Mouse (Mus musculus) embryo, embryonic 10.5 days (tissue): Measurements from ENCODE around the gene Adora2b.
"Not testable (repeated sequence)": the region's sequence is repeated elsewhere in the genome, so short reads cannot be mapped to it uniquely, and the experiment has no call there.

Experiments used
- DNase-seq: peaks from one replicate; pipeline ENCODE4 v3.0.0-alpha.2; 2015; ENCODE audit warnings: low spot score

Gene Adora2b

DNA sequence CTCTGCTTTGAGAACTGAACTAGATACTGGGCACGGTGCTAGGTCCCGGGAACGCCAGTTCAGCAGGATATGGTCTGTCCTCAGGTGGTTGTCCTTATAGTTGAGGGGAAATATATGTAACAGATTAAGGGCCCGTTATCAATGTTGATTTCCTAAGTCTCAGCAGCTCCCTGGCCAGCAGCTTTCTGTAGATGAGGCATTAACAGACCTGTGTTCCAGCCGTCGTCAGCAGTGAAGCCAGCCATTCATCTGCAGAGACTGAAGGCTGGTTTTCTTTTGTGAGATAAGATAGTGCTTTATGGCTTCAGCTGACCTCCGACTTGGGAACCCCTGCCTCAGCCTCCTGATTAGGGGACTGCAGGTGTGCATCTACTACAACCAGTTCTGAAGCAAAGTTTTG lies 15.2 kb downstream of the Adora2b start:
- no peak for DNase-seq

DNA sequence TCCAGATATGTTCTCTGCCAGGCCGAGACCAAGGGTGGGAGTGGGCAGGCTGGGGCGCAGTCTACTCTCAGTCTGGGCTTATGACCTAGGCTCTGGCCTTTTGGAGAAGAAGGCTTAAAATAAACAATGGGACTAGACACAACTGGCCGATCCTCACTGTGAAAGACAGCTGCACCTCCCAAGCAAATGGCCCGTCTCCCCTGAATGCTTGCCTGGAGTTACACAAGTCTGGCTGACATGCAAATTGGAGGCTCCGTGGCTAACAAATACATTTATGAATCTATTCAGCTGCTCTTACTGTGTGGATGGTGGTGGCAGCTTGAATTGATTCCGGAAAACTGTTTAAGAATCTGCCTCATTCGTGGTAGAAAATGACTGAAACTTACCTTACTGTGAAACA lies 16.9 kb downstream of the Adora2b start:
- DNase-seq, result no peak

DNA sequence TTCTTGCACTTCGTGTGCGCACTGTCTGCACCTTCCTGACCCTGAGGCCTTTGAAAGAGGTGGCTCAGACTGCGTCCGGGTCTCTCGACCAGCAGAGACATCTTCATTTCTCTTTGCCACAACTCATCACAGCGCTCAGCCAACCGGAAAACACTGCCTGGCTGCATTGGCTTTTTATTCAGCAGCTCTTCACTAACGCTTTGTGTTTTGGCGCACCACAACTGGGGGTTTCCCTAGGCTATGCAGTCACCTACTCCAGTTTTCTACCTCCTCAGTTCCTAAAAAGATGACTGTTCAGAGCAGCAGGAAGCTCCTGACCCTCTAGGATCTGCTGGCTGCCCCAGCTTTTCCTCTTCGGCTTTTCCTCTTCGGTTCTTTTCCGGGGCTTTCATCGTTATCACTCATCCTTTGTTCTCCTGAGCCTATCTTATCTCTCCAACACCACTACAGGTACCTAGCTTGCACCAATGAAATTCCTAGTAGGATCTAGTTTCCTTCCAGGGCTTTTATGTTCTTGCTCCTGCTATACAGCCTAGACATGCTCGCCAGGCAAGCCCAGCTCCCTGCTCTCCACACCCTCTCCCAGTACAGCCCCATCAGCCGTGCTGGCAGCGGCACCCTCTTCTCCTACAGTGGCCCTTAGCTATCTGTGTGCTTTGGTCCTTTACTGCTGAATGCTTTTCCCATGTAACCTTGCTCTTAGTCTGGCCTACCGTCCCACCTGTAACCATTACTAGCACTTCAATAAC lies 17.9 kb downstream of the Adora2b start:
- no peak for DNase-seq

DNA sequence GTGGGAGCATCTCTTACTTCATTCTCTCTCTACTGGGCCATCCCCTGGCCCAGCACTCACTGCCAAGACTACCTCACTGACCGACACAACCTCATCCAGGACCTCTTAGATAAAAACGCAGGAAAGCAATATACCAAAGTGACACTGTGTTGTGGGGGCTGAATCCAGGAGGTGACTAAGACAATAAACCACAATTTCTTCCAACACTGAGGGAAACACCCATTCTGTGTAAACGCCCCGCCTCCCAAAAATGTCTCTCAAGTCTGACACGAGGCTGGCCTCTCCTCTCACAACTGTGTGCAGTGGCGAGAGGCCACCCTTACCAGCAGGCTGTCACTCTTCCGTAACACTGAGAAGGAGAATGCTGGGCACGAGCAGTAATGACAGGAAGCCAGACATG lies 19.6 kb downstream of the Adora2b start:
- DNase-seq, result no peak

DNA sequence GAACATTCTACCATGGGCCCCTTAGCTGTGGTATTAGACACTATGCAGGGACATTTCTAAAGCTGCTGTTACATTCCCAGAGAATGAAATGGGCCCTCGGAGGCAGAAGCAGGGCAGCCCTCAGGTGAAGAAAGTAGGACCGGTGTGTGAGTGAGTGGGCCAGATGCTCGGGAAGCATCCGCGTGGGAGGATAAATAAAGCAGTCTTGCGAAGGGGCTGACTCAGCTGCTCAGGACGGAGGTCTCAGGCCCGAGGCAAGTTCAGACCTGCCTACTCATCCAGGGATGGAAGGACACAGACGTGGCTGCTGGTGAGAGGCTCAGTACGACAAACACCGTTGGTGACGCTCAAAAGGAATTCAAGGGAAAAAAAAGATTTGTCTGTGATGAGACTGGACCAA lies 20.3 kb downstream of the Adora2b start:
- DNase-seq, result no peak

DNA sequence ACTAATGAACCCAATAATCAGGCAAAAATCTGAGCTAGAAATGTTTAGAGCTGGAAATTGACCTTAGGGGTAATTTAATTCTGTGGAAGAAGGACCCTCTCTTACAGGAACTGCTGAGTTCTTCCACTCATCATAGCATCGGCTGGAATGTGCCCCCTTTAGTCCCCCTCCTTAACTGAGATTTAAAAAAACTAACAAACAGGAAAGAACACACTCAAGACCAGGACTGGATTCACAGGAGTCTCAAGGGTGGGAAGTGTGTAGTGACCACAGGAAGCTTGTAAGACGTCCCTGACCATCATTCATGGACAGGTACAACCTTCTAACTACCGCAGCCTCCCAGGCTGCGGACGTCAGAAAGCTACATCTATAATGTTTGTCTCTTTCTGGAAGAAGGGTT lies 22.1 kb downstream of the Adora2b start:
- DNase-seq, result no peak

DNA sequence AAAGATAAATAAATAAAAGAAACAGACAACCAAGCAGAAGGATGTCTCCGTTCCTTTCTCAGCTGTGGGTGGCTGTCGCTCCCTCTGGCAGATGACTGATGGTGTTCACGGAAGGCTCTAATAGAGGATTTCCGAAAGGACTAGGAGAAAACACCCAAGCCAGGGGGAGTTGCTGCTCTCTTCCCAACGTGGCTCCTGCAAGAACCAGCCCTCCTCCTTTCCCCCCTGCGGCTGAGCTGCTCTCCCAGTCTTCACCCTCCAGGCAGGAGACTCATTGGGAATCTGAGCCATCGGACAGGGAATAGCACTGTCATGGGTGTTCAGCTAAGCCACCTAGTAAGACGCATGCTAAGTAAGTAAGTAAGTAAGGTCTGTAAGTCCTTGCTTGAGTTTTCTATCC lies 28.3 kb downstream of the Adora2b start:
- DNase-seq, result no peak

DNA sequence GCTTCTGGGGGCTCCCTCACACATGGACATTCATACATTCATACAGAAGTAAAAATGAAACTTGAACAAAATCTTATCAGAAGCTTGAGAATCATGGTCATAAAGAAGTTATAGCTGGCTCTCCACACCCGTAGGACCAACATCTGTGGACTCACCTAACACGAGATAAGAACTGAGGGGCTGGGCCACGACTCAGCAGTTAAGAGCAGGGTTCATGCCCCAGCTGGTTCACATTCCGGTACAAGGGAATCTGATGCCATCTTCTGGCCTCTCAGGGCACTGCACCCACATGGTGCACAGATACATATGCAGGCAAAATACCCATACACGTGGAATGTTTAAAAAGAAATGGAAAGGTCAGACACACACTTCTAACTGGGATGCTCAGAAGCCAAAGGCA lies 29.2 kb downstream of the Adora2b start:
- DNase-seq, result peak; percentile 85

DNA sequence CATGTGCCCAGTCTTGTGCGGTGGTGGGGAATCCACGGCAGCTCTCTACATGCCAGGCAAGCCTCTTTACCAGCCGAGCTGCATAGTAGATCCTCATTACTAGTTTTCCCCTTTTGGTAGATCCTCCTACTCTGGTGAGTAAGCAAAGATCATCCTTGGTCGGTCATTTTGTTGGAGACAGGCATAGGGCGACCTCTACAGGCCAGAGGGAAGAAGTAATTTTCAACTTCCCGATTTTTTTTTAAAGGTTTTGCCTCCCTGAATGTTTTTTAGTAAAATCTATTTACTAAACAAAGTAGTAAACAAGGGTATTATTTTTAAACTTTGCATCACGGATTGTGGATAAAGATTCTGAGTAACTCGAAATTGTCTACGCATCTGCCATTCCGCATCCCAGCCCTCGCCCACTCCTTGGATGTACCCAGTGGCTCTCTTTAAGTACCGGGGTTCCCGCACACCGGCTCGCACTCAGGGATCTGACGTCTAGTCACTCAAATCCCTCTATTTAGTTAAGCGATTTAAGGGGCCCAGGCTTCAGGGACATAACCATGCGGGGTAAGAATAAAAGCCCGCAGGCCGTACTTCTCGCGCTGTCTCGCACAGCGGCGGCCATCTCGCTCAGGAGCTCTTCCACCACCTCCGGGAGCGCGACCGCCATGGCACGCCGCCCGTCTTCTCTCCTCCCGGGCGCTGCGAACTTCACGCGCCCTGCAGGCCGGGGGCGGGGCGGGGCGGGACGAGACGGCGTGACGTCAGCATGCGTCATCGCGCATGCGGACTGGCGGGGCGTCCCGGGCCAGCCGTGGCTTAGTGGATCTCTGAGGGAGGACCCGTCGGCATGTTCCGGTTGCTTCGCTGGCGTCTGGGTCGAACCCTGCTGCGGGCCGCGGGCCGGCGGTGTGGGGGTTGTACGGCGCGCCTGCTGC lies 32.2 kb downstream of the Adora2b start, which contains the start of the genes Zswim7 and Ttc19:
Zswim7 (minus strand) TSS at position 701 of the 926 bp plus-strand sequence.
Ttc19 (plus strand) TSS at position 799 of the 926 bp plus-strand sequence.
- peak; percentile 93 for DNase-seq

DNA sequence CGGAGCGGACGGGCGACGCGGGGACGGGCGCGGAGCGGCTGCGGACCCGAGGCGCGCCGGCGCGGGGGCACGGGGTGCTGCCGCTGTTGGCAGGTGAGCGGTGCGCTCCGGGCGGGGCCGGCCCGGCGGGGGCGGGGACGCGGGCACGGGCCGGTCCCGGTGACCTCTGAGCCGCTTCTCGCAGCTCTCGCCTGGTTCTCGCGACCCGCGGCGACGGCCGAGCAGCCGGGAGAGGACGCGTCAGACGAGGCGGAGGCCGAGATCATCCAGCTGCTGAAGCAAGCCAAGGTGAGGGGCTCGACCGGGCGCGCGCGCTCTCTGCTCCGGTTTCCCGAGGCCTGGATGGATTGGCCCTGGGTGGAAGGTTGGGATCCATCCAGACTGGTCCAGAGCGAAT lies 32.8 kb downstream of the Adora2b start:
- DNase-seq, result peak; percentile 65

DNA sequence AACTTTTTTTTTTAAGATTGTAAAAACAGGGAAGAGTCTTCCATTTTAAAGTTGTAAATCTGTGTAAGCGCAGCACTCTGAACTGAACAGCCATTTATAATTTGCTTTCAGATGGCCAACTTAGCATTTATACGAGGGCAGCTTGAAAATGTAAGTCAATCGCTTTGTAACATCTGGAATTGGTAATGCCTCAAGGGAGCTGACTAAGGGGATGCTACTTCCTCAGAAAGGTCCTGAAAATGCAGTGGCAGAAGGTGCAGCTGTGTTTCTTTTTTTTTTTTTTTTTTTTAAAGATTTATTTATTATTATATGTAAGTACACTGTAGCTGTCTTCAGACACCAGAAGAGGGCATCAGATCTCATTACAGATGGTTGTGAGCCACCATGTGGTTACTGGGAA lies 35.2 kb downstream of the Adora2b start:
- DNase-seq, result not testable (repeated sequence)

DNA sequence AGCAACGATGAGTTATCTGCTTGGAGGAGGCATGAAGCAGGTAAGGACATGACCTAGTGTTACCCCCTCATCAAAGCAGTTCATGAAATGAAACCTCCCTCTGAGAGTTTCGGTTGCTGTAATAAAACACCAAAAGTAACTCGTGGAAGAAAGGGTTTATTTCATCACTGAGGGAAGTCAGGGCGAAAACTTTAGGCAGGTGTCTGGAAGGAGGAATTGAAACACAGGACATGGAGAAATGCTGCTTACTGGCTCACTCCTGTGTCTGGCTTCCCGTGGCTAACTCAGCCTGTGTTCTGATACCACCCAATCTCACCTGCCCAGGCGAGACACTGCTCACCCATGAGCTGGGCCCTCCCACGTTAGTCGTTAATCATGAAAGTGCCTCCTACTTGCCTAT lies 36.2 kb downstream of the Adora2b start:
- no peak for DNase-seq

DNA sequence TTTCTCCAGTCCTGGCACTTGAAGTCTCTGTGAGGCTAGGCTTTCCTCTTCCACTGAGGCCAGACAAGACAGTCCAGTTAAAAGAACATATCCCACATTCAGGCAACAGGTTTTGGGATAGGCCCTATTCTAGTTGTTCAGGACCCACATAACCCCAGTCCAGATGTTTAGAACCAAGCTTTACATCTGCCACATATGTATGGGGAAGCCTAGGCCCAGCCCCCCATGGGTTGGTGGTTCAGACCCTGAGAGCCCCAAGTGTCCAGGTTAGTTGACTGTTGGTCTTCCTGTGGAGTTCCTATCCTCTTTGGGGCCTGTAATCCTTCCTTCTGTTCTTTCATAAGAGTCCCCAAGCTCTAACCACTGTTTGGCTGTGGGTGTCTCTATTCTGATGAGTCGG lies 38.9 kb downstream of the Adora2b start:
- DNase-seq, result no peak

DNA sequence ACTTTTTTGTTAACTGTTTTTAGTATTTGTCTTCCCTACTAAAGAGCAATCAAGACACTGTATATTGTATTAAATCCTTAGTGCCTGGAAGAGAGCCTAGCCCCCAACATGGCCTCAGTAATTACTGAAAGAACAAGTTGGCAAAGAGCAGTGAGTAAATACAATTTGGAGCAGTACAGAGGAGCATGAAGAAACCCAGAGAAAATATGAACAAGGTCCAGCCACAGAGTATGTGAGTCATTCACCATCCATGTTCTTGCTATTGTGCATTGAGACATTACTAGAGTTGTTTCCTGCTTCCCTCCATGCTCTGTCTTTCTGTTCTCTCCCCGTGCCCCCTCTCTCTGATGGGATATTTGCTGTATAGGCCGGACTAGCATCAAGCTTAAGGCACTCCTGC lies 45.3 kb downstream of the Adora2b start:
- no peak for DNase-seq

DNA sequence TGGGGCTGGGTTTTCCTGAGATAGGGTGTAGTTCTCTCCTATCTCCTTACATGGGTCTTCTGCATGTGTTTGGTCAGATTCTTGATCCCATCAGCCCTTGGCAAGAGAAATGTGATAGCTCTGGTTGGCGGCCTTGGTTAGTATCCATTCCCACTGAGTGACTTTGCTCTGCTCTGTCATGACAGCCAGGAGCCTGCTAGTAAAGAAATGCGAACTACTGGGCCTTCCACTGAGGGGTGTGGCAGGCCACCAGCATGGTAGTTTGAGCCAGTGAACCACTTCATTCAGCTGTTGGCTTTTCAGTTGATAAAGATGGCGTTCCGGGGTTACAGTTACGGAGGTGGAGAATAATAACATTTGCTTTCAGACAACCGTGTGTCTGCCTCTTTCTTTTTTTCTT lies 50.1 kb downstream of the Adora2b start:
- DNase-seq, result no peak

DNA sequence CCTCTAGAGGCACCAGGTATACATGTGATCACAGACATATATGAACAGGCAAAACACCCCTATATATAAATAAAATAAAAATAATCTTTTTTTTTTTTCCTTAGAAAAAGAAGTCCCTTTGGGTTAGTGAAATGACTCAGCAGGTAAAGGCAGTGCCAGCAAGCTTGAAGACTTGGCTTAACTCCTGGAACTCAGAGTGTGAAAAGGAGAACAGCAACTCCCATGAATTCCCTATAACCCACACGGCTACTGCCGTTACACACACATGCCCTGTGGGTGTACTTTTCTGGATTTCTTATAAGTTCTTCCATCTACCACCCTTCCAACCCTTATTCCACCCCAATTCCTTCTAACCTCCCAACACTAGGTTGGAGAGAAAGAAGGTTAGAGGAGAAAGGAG lies 57.1 kb downstream of the Adora2b start:
- no peak for DNase-seq

DNA sequence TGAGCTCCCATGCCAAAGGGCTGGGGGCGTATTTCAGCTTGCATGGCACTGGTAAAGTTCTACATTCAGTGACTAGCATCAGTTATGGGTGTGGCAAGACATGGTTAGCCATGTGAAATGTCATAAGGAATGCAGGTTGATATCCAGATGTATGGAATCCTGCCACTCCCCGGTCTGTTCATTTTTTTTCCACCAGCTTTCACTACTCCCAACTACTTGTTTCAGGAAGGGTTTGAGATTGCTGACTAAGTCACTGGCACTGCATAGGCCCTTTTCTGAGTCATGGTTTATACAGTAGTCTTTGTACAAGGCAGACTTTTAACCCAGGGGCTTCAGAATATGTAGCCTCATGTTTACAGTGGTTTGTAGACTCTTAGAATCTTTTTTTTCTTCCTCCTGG lies 60.5 kb downstream of the Adora2b start:
- DNase-seq, result no peak

DNA sequence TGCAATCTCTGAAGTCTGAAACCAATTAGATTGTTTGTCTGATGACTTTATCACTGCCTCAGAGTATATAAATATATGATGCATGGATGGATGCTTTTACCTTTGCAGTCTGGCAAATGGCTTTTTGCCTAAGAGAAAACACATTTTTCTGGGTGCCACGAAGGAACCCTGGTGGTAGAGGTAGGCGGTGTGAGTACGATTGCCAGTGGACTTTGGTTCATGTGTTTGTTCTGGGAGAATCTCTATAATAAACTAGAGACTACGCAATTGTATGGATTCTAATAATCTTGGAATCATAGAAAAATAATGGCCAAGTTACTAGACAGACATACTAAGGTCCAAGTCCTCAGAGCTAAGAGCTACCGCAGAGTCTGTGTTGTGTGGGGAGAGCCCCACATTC lies 66.2 kb downstream of the Adora2b start:
- no peak for DNase-seq
